7 mouse cellular contexts compared by ENCODE assay signal in genomic region chr2:70989201-70990191, GRCm38 (mm10).
A peak's percentile ranks its signal among the peaks of the same experiment; 100 is the strongest.
DNase-seq lines count a peak whose midpoint lies in the region; ATAC-seq and TF ChIP-seq lines count a peak whose summit lies in the region.

No protein-coding gene starts in this region.

- no peak overlapping the region for H3K9ac ChIP-seq in midbrain, postnatal 0 days (replicated peaks; ENCODE audit: low read length, poor library complexity, severe bottlenecking)

- H3K4me3 ChIP-seq in midbrain, embryonic 10.5 days: no peak overlapping the region
- no peak overlapping the region for H3K4me3 ChIP-seq in midbrain, postnatal 0 days (ENCODE audit: low read depth, low read length)

- WGBS in midbrain, embryonic 10.5 days: 80% methylated on average over 17 of the region's 17 CpGs
- 65% methylated on average over 17 of the region's 17 CpGs for WGBS in midbrain, postnatal 0 days

- no peak for DNase-seq in midbrain, embryonic 10.5 days (ENCODE audit: low spot score)
- no peak for DNase-seq in midbrain, postnatal 0 days (ENCODE audit: low spot score)
- peak; percentile 17 to 41 for DNase-seq in heart, postnatal 14 days
- DNase-seq in thymus, postnatal 14 days: peak; percentile 26
- DNase-seq in gastrocnemius, postnatal 4 days (ENCODE audit: low spot score in 2 of 2): no peak
- no peak for DNase-seq in lung, postnatal 4 days

- H3K4me1 ChIP-seq in midbrain, embryonic 10.5 days: peaks cover 19% of the 10 kb centered on the region
- H3K4me1 ChIP-seq in midbrain, postnatal 0 days (ENCODE audit: insufficient read depth, low read length): no peaks in the 10 kb centered on the region

- no peaks in the 10 kb centered on the region for H3K9me3 ChIP-seq in midbrain, embryonic 10.5 days (replicated peaks)
- H3K9me3 ChIP-seq in midbrain, postnatal 0 days (ENCODE audit: low read length): no peaks in the 10 kb centered on the region

- intact Hi-C loops in heart, postnatal 14 days (cut with DNase I): loop anchor here (5.0 kb wide), 3 partner anchors 43 to 162 kb away; partner anchors contain the start of gene Tlk1

- TF ChIP-seq CTCF in midbrain, postnatal 0 days (IDR thresholded peaks at IDR 0.05): no peak

- no peaks in the 10 kb centered on the region for H3K36me3 ChIP-seq in midbrain, embryonic 10.5 days
- no peaks in the 10 kb centered on the region for H3K36me3 ChIP-seq in midbrain, postnatal 0 days (ENCODE audit: insufficient read depth, low read length)

- H3K27me3 ChIP-seq in midbrain, embryonic 10.5 days (ENCODE audit: low read depth, poor library complexity, severe bottlenecking): no peaks in the 10 kb centered on the region
- no peaks in the 10 kb centered on the region for H3K27me3 ChIP-seq in midbrain, postnatal 0 days (ENCODE audit: insufficient read depth, low read length)

- no peak overlapping the region for H3K4me2 ChIP-seq in midbrain, postnatal 0 days (ENCODE audit: low read depth, low read length, poor library complexity, severe bottlenecking)

- no peak for ATAC-seq in midbrain, postnatal 0 days (ENCODE audit: low FRiP score)
- ATAC-seq in granulocyte monocyte progenitor cell, adult 5-6 weeks (replicated peaks; ENCODE audit: poor library complexity, severe bottlenecking): peak; percentile 50

- peak overlapping the region; percentile 52 for H3K27ac ChIP-seq in midbrain, embryonic 10.5 days (replicated peaks)
- H3K27ac ChIP-seq in midbrain, postnatal 0 days (ENCODE audit: low read depth, low read length): no peak overlapping the region

Comparison
In these comparisons a context has a peak if more than half of its experiments do, and no peak if none do; other contexts are left out.
1. DNase-seq: peak in heart, postnatal 14 days (2 of 2) and thymus, postnatal 14 days (single experiment); none in midbrain, embryonic 10.5 days (single experiment), midbrain, postnatal 0 days (single experiment), gastrocnemius, postnatal 4 days (0 of 2) and lung, postnatal 4 days (0 of 2).